Mouse (Mus musculus): Measurements from ENCODE around the gene Pappa2. TPM values are rescaled to one million over a fixed set of nuclear protein-coding genes. Genes with fewer than 3 reads are reported as not detected.

Gene Pappa2
- polyA plus RNA-seq, 1 experiment = 1.3 TPM

- H3K9me3 ChIP-seq (replicated peaks; ENCODE audit: control insufficient read depth, insufficient read depth, low read length, poor library complexity, severe bottlenecking) = no peaks in the 10 kb centered on the region
- H3K36me3 ChIP-seq (ENCODE audit: control insufficient read depth, insufficient read depth, low read length, poor library complexity, severe bottlenecking) = no peaks in the 10 kb centered on the region
- H3K27me3 ChIP-seq (ENCODE audit: control insufficient read depth, insufficient read depth, low read length, poor library complexity, severe bottlenecking) = no peaks in the 10 kb centered on the region
- no peaks in the 10 kb centered on the region for H3K4me1 ChIP-seq (ENCODE audit: control insufficient read depth, insufficient read depth, low read length)
- H3K4me3 ChIP-seq (ENCODE audit: low read depth, low read length) = no peak overlapping the region
- no peak for TF ChIP-seq POLR2A (IDR thresholded peaks at IDR 0.05; ENCODE audit: insufficient read depth, low read length)
- TF ChIP-seq EP300 (IDR thresholded peaks at IDR 0.05; ENCODE audit: insufficient read depth, low read depth, low read length) = no peak
- no peak for TF ChIP-seq CTCF (IDR thresholded peaks at IDR 0.05; ENCODE audit: low read depth, low read length)
- no peak overlapping the region for H3K9ac ChIP-seq (ENCODE audit: low read depth, poor library complexity, severe bottlenecking)
- no peak overlapping the region for H3K27ac ChIP-seq (ENCODE audit: insufficient read depth, low read length)
Observed at GRCm38 (mm10) chr1:158894441-158894840, 85.8 kb downstream of the Pappa2 start.

GRCm38 (mm10) chr1:158875487-158875886 is 104.8 kb downstream of the Pappa2 start:
- no peak overlapping the region for H3K27ac ChIP-seq (ENCODE audit: insufficient read depth, low read length)

GRCm38 (mm10) chr1:158874552-158875077 is 105.7 kb downstream of the Pappa2 start:
- Histone ChIP-seq H3K36me3 (ENCODE audit: control insufficient read depth, insufficient read depth, low read length, poor library complexity, severe bottlenecking) (no peaks in the 10 kb centered on the region), H3K9me3 (replicated peaks; ENCODE audit: control insufficient read depth, insufficient read depth, low read length, poor library complexity, severe bottlenecking) (no peaks in the 10 kb centered on the region; the same call in 1 of the 2 replicates), H3K27me3 (ENCODE audit: control insufficient read depth, insufficient read depth, low read length, poor library complexity, severe bottlenecking) (no peaks in the 10 kb centered on the region), H3K4me1 (ENCODE audit: control insufficient read depth, insufficient read depth, low read length) (no peaks in the 10 kb centered on the region), H3K27ac (ENCODE audit: insufficient read depth, low read length) (no peak overlapping the region), H3K4me3 (ENCODE audit: low read depth, low read length) (no peak overlapping the region), H3K9ac (ENCODE audit: low read depth, poor library complexity, severe bottlenecking) (no peak overlapping the region)
- TF ChIP-seq POLR2A (IDR thresholded peaks at IDR 0.05; ENCODE audit: insufficient read depth, low read length) = no peak
- TF ChIP-seq EP300 (IDR thresholded peaks at IDR 0.05; ENCODE audit: insufficient read depth, low read depth, low read length) = no peak
- no peak for TF ChIP-seq CTCF (IDR thresholded peaks at IDR 0.05; ENCODE audit: low read depth, low read length)

More at GRCm38 (mm10) chr1:158875487-158875886, 104.8 kb downstream of the Pappa2 start:
- H3K9ac ChIP-seq (ENCODE audit: low read depth, poor library complexity, severe bottlenecking) = no peak overlapping the region
- no peaks in the 10 kb centered on the region; the same call in 1 of the 2 replicates for H3K9me3 ChIP-seq (replicated peaks; ENCODE audit: control insufficient read depth, insufficient read depth, low read length, poor library complexity, severe bottlenecking)
- H3K4me3 ChIP-seq (ENCODE audit: low read depth, low read length) = no peak overlapping the region
- no peaks in the 10 kb centered on the region for H3K36me3 ChIP-seq (ENCODE audit: control insufficient read depth, insufficient read depth, low read length, poor library complexity, severe bottlenecking)
- H3K27me3 ChIP-seq (ENCODE audit: control insufficient read depth, insufficient read depth, low read length, poor library complexity, severe bottlenecking) = no peaks in the 10 kb centered on the region
- TF ChIP-seq EP300 (IDR thresholded peaks at IDR 0.05; ENCODE audit: insufficient read depth, low read depth, low read length) (no peak), CTCF (IDR thresholded peaks at IDR 0.05; ENCODE audit: low read depth, low read length) (no peak), POLR2A (IDR thresholded peaks at IDR 0.05; ENCODE audit: insufficient read depth, low read length) (no peak)
- no peaks in the 10 kb centered on the region for H3K4me1 ChIP-seq (ENCODE audit: control insufficient read depth, insufficient read depth, low read length)

GRCm38 (mm10) chr1:158873631-158874030 is 106.7 kb downstream of the Pappa2 start:
- no peaks in the 10 kb centered on the region for H3K4me1 ChIP-seq (ENCODE audit: control insufficient read depth, insufficient read depth, low read length)
- no peaks in the 10 kb centered on the region for H3K9me3 ChIP-seq (replicated peaks; ENCODE audit: control insufficient read depth, insufficient read depth, low read length, poor library complexity, severe bottlenecking)

GRCm38 (mm10) chr1:158871401-158871800 is 108.9 kb downstream of the Pappa2 start:
- H3K4me1 ChIP-seq (ENCODE audit: control insufficient read depth, insufficient read depth, low read length) = no peaks in the 10 kb centered on the region
- no peak overlapping the region for H3K9ac ChIP-seq (ENCODE audit: low read depth, poor library complexity, severe bottlenecking)
- no peaks in the 10 kb centered on the region for H3K27me3 ChIP-seq (ENCODE audit: control insufficient read depth, insufficient read depth, low read length, poor library complexity, severe bottlenecking)
- no peaks in the 10 kb centered on the region for H3K36me3 ChIP-seq (ENCODE audit: control insufficient read depth, insufficient read depth, low read length, poor library complexity, severe bottlenecking)
- no peak for TF ChIP-seq CTCF (IDR thresholded peaks at IDR 0.05; ENCODE audit: low read depth, low read length)
- no peak for TF ChIP-seq EP300 (IDR thresholded peaks at IDR 0.05; ENCODE audit: insufficient read depth, low read depth, low read length)
- no peak overlapping the region for H3K27ac ChIP-seq (ENCODE audit: insufficient read depth, low read length)
- H3K4me3 ChIP-seq (ENCODE audit: low read depth, low read length) = no peak overlapping the region
- no peaks in the 10 kb centered on the region for H3K9me3 ChIP-seq (replicated peaks; ENCODE audit: control insufficient read depth, insufficient read depth, low read length, poor library complexity, severe bottlenecking)

More at GRCm38 (mm10) chr1:158873631-158874030, 106.7 kb downstream of the Pappa2 start:
- Histone ChIP-seq H3K4me3 (ENCODE audit: low read depth, low read length) (no peak overlapping the region), H3K27ac (ENCODE audit: insufficient read depth, low read length) (no peak overlapping the region), H3K27me3 (ENCODE audit: control insufficient read depth, insufficient read depth, low read length, poor library complexity, severe bottlenecking) (no peaks in the 10 kb centered on the region), H3K36me3 (ENCODE audit: control insufficient read depth, insufficient read depth, low read length, poor library complexity, severe bottlenecking) (no peaks in the 10 kb centered on the region), H3K9ac (ENCODE audit: low read depth, poor library complexity, severe bottlenecking) (no peak overlapping the region)
- TF ChIP-seq CTCF (IDR thresholded peaks at IDR 0.05; ENCODE audit: low read depth, low read length) = no peak

- H3K36me3 ChIP-seq (ENCODE audit: control insufficient read depth, insufficient read depth, low read length, poor library complexity, severe bottlenecking) = no peaks in the 10 kb centered on the region
- H3K4me1 ChIP-seq (ENCODE audit: control insufficient read depth, insufficient read depth, low read length) = no peaks in the 10 kb centered on the region
- no peak overlapping the region for H3K27ac ChIP-seq (ENCODE audit: insufficient read depth, low read length)
- H3K9me3 ChIP-seq (replicated peaks; ENCODE audit: control insufficient read depth, insufficient read depth, low read length, poor library complexity, severe bottlenecking) = no peaks in the 10 kb centered on the region
- no peaks in the 10 kb centered on the region for H3K27me3 ChIP-seq (ENCODE audit: control insufficient read depth, insufficient read depth, low read length, poor library complexity, severe bottlenecking)
- TF ChIP-seq EP300 (IDR thresholded peaks at IDR 0.05; ENCODE audit: insufficient read depth, low read depth, low read length) (no peak), CTCF (IDR thresholded peaks at IDR 0.05; ENCODE audit: low read depth, low read length) (no peak), POLR2A (IDR thresholded peaks at IDR 0.05; ENCODE audit: insufficient read depth, low read length) (no peak)
- no peak overlapping the region for H3K9ac ChIP-seq (ENCODE audit: low read depth, poor library complexity, severe bottlenecking)
- H3K4me3 ChIP-seq (ENCODE audit: low read depth, low read length) = no peak overlapping the region
Observed at GRCm38 (mm10) chr1:158860190-158860589, 120.1 kb downstream of the Pappa2 start.
